Mouse (Mus musculus) erythroblast, embryonic 14.5 days (primary cell): Measurements from ENCODE around the gene Nckap5.

ENCODE experiments used
- GATA1 ChIP-seq: IDR thresholded peaks from 2 replicates; pipeline ENCODE4 v1.6.1; 2012; ENCODE audit warnings: low read length, inconsistent platforms, mixed read lengths
- TAL1 ChIP-seq: IDR thresholded peaks from 3 replicates; pipeline ENCODE4 v1.6.1; 2012; ENCODE audit warnings: low read length, inconsistent platforms, mixed read lengths

DNA sequence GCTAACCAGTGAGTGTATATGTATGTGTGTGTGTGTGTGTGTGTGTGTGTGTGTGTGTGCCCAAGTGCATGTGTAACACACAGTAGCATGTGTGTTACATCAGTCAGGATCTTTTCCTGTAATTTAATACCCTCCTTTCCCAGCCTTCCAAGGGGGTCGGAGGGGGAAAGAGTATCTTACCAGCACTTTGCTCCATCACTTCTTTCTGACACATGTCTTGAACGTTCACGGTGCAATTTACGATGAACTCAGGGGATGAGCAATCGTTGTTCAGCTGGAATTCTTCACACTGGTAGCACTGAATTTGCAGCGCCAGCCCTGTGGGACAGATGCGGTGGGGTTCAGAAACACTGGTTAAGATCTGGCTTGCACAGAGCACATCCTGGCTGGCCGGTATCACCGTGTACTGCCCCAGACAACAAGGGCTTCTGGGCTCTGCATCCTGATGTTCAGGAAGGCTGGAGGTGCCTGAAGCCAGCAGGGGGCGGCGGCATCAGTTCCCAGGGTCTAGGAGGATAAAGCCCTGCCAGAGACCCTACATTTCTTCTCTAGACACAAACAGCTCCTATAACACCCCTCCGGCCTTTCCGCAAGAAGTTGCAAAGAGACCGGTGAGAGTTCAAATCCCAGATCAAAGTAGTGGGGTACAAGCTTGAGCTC is 920.3 kb downstream of the Nckap5 start:
- TF ChIP-seq GATA1 = no peak
- no peak for TF ChIP-seq TAL1
